Mouse (Mus musculus) kidney, postnatal 0 days (tissue): ENCODE results near the gene Gdpgp1. TPM values are rescaled to one million over a fixed set of nuclear protein-coding genes. Genes with fewer than 3 reads are reported as not detected.

Experiments
- ATAC-seq: fragments of 200-750 bp; cut with Nextera tagmentation; replicated peaks from 2 replicates; pipeline ENCODE4 v1.8.0; 2017; ENCODE audit warnings: low read depth, moderate number of reproducible peaks, moderate TSS enrichment, moderate library complexity; ENCODE audit not compliant: low FRiP score
- DNase-seq: peaks from one replicate; pipeline ENCODE4 v3.0.0-alpha.2; 2016; ENCODE audit warnings: low spot score
- H3K27ac ChIP-seq: fragments of 300-500 bp; sonication (generic); 2 replicates; pipeline ENCODE4 v1.5.1; 2014; ENCODE audit warnings: mild to moderate bottlenecking
- H3K27me3 ChIP-seq: fragments of 300-500 bp; sonication (generic); 2 replicates; pipeline ENCODE4 v1.6.1; 2014; ENCODE audit warnings: low read length, mixed read lengths; ENCODE audit not compliant: insufficient read depth
- H3K36me3 ChIP-seq: fragments of 300-500 bp; sonication (generic); 2 replicates; pipeline ENCODE4 v1.6.1; 2014; ENCODE audit warnings: low read length, mixed read lengths; ENCODE audit not compliant: insufficient read depth
- H3K4me1 ChIP-seq: fragments of 300-500 bp; sonication (generic); replicated peaks from 2 replicates; pipeline ENCODE4 v1.6.1; 2014; ENCODE audit warnings: antibody characterized with exemption, low read length, mixed read lengths; ENCODE audit not compliant: insufficient read depth
- H3K4me2 ChIP-seq: fragments of 300-500 bp; sonication (generic); 2 replicates; pipeline ENCODE4 v1.6.1; 2014; ENCODE audit warnings: mild to moderate bottlenecking, low read length, moderate library complexity, mixed read lengths
- H3K4me3 ChIP-seq: fragments of 300-500 bp; sonication (generic); replicated peaks from 2 replicates; pipeline ENCODE4 v1.5.1; 2014; ENCODE audit warnings: low read depth, low read length
- H3K9ac ChIP-seq: fragments of 300-500 bp; sonication (generic); 2 replicates; pipeline ENCODE4 v1.6.1; 2014; ENCODE audit warnings: low read depth, low read length
- H3K9me3 ChIP-seq: fragments of 300-500 bp; sonication (generic); replicated peaks from 2 replicates; pipeline ENCODE4 v1.6.1; 2016; ENCODE audit warnings: low read length, inconsistent platforms, mixed read lengths
- CTCF ChIP-seq: IDR thresholded peaks from 2 replicates; pipeline ENCODE4 v1.5.1; 2016; ENCODE audit warnings: antibody characterized with exemption, low read depth, mild to moderate bottlenecking, moderate library complexity
- WGBS: fragments of 180-500 bp; shearing (Covaris S2); extraction: QIAGEN DNeasy Blood & Tissue Kit; methylation state at CpG from one replicate; pipeline ENCODE4 v1.1.7; 2014; 5-methylcytosine and 5-hydroxymethylcytosine counted together
- polyA plus RNA-seq: library from polyadenylated mRNA; unstranded; fragments of >200 nt; fragmentation: Nextera tagmentation; extraction: Ambion mirVana; gene quantifications from 2 replicates; pipeline ENCODE4 v1.2.1, GENCODE M21; 2015

Gene Gdpgp1
- polyA plus RNA-seq, 1 experiment from 2014 or later: 2.1 TPM

GRCm38 (mm10) chr7:80207314-80207731 lies 25.3 kb upstream of the Gdpgp1 start:
- H3K9me3 ChIP-seq: no peaks in the 10 kb centered on the region
- peak; percentile 68 for ATAC-seq
- no peak for TF ChIP-seq CTCF
- DNase-seq: no peak
- 0 out of 2 replicates have a peak overlapping the region, but pooled peaks have one; percentile 6 for H3K9ac ChIP-seq
- H3K4me3 ChIP-seq: no peak overlapping the region
- H3K36me3 ChIP-seq: no peaks in the 10 kb centered on the region
- WGBS: 57% methylated on average over 3 of the region's 3 CpGs
- peak overlapping the region; percentile 75 for H3K27ac ChIP-seq
- H3K27me3 ChIP-seq: no peaks in the 10 kb centered on the region
- peaks cover 14% of the 10 kb centered on the region for H3K4me1 ChIP-seq
- H3K4me2 ChIP-seq: no peak overlapping the region

GRCm38 (mm10) chr7:80208026-80208642 lies 24.5 kb upstream of the Gdpgp1 start:
- TF ChIP-seq CTCF: no peak
- H3K27ac ChIP-seq: peak overlapping the region; percentile 75
- 0 out of 2 replicates have a peak, but pooled peaks cover 1% of the 10 kb centered on the region for H3K36me3 ChIP-seq
- H3K4me2 ChIP-seq: no peak overlapping the region; the same call in 1 of the 2 replicates
- ATAC-seq: no peak
- DNase-seq: no peak
- H3K27me3 ChIP-seq: no peaks in the 10 kb centered on the region
- peaks cover 14% of the 10 kb centered on the region for H3K4me1 ChIP-seq
- no peaks in the 10 kb centered on the region for H3K9me3 ChIP-seq
- WGBS: 72% methylated on average over 18 of the region's 18 CpGs
- H3K9ac ChIP-seq: no peak overlapping the region
- no peak overlapping the region for H3K4me3 ChIP-seq

DNA sequence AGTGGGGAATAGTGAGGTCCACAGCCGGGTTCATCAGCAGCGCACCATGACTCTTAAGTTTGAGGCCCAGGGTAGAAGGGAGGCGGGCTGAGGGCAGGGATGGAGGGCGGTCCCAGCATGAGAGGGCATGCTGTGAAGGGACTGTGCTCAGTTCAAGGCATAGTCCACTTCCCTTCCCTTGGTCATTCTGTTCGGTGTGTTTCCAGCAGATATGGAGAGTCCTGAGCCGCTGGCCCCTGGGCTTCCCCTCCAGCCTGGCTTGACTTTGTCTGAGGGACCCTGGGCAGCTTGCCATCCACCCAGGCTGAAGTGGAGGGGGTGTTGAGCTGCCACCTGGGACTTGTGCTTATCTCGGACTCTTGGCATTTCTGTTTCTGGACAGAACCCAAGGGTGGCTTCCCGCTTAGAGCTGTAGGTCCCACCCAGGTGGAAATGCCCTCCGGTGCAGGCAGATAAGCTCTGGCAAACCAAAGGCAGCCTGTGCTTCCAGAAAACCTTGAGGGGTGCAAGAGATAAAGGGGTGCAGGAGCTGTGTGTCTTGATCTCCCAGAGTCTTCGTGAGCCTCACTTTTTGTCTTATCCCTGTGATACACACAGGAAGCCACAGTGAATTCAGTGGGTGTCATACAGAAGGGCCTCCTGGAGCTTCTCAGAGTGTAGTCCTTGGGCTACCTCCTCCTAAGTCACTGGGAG lies 23.8 kb upstream of the Gdpgp1 start:
- ATAC-seq (no peak), DNase-seq (no peak)
- Histone ChIP-seq H3K4me2 (no peak overlapping the region; the same call in 1 of the 2 replicates), H3K9me3 (no peaks in the 10 kb centered on the region), H3K4me3 (no peak overlapping the region), H3K27ac (no peak overlapping the region), H3K9ac (no peak overlapping the region), H3K27me3 (no peaks in the 10 kb centered on the region), H3K4me1 (peaks cover 14% of the 10 kb centered on the region), H3K36me3 (peaks cover 5% of the 10 kb centered on the region; the same call in 1 of the 2 replicates)
- 70% methylated on average over 10 of the region's 10 CpGs for WGBS
- TF ChIP-seq CTCF: no peak

GRCm38 (mm10) chr7:80209669-80210068 lies 23.0 kb upstream of the Gdpgp1 start:
- H3K4me3 ChIP-seq: no peak overlapping the region
- DNase-seq (no peak), ATAC-seq (no peak)
- no peaks in the 10 kb centered on the region for H3K9me3 ChIP-seq
- WGBS: 62% methylated on average over 6 of the region's 6 CpGs
- H3K27me3 ChIP-seq: no peaks in the 10 kb centered on the region
- H3K9ac ChIP-seq: no peak overlapping the region
- H3K4me2 ChIP-seq: no peak overlapping the region
- TF ChIP-seq CTCF: no peak
- no peak overlapping the region for H3K27ac ChIP-seq
- H3K36me3 ChIP-seq: peaks cover 5% of the 10 kb centered on the region; the same call in 1 of the 2 replicates
- peaks cover 14% of the 10 kb centered on the region for H3K4me1 ChIP-seq

- H3K4me3 ChIP-seq: no peak overlapping the region
- H3K4me2 ChIP-seq: no peak overlapping the region
- WGBS: 73% methylated on average over 4 of the region's 4 CpGs
- ATAC-seq: no peak
- no peak overlapping the region for H3K9ac ChIP-seq
- no peaks in the 10 kb centered on the region for H3K27me3 ChIP-seq
- peaks cover 5% of the 10 kb centered on the region; the same call in 1 of the 2 replicates for H3K36me3 ChIP-seq
- peaks cover 14% of the 10 kb centered on the region for H3K4me1 ChIP-seq
- no peak for TF ChIP-seq CTCF
- no peak overlapping the region for H3K27ac ChIP-seq
- DNase-seq: no peak
- H3K9me3 ChIP-seq: no peaks in the 10 kb centered on the region
Observed at GRCm38 (mm10) chr7:80210982-80211381, 21.7 kb upstream of the Gdpgp1 start.

- Histone ChIP-seq H3K36me3 (peaks cover 21% of the 10 kb centered on the region), H3K4me1 (peaks cover 4% of the 10 kb centered on the region; the same call in 1 of the 2 replicates), H3K27me3 (no peaks in the 10 kb centered on the region), H3K4me3 (no peak overlapping the region), H3K9me3 (no peaks in the 10 kb centered on the region), H3K9ac (no peak overlapping the region), H3K4me2 (no peak overlapping the region), H3K27ac (no peak overlapping the region)
- 90% methylated on average over 7 of the region's 7 CpGs for WGBS
- DNase-seq (no peak), ATAC-seq (no peak)
- no peak for TF ChIP-seq CTCF
Observed at GRCm38 (mm10) chr7:80213604-80214003, 19.1 kb upstream of the Gdpgp1 start.
